Mouse (Mus musculus): ENCODE data around the gene Pglyrp1.
A peak's percentile ranks its signal among the peaks of the same experiment; 100 is the strongest.

The Pglyrp1 gene

GRCm38 (mm10) chr7:18884745-18885422, 13.8 kb downstream of the Pglyrp1 start:
- peak in 1 of 2 experiments; percentile 29 for DNase-seq (ENCODE audit: low spot score in 2 of 2)

DNA sequence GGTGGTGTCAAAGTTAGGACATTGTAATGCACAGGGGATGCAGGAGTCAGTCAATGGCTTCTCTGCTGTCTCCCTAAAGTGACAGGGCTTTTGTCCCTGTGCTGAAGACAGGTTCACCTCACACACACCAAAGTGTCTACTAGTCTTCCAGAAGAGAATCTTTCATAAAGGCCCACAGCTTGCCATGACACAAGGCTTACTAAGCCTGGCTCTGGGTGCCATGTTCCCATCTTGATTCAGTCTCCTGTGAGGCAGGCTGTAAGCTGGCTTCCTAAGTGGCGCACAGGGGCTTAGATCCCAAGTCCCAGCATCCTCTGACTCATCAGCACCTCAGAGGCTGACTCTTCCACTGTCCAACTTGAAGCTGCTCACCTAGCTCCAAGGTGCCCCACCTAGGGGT, 15.8 kb downstream of the Pglyrp1 start:
- no peak for DNase-seq (ENCODE audit: low spot score in 2 of 2)

DNA sequence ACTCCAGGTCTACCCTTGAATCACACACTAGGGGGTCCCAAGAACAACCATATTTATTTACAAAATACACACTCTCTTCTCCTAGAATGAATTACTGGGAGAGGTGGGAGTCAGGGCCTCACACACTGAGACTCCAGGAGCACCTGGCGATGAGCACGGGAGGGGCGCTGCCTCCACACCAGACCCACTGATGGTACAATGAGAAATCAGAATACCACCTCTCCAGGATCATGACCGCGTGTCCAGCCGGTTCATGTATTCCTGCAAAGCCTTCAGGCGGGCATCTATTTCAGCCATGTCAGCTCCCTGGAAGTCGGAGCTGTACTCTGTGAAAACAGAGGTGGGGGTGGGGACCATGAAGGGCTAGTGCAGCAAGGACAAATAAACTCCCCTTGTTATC, 19.7 kb downstream of the Pglyrp1 start:
- DNase-seq (ENCODE audit: low spot score in 2 of 2) = no peak

DNA sequence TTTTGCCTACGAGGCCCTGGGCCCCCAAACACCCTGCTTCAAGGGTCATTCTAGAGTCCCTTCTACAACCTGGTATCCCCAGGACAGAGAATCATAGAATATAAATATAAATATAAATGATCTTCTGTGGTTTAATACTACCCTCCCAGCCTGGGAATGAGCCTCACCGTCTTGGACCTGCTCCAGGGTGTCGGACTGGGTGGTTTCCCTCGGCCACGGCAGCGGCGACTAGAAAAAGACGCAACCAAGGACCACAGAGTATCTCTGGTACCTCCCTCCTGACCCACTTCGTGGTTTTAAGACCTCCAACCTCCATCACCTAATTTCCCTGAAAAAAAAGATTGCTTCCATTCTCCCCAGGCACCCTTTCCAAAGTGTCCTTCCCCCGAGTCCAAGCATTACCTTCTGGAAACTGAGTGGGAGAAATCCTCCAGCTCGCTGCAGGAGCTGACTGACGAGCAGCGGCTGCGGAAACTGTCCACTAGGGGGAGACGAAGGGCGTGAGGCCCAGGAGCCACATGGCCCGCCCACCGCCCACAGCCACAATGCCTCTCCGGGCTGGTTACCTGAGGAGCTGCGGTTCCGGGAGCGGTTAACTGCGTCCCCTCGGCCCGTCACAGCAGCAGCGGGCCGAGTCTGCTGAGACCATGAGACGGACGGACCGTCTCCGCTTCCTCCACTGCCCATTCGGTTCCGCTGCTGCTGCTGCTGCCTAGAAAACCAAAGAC, 20.9 kb downstream of the Pglyrp1 start:
- DNase-seq (ENCODE audit: low spot score in 2 of 2) = peak; percentile 91 to 93

DNA sequence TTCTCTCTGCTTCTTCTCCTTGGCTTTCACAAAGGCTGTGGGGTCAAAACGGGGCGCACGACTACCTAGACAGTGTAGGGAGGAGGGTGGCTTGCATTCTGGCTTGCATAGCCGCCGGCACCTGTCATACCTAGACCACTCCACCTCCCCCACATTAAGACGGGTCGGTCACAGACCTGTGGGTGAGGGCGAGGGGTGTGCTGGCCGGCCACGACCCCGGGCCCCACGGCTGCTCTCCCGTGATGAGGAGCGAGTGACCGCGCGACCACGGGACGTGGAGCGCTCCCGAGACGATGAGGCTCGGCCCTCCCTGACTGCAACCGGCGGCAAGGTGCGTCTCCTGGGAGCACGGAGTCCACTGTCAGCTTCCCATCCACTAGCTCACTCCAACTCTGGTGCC, 21.9 kb downstream of the Pglyrp1 start:
- DNase-seq (ENCODE audit: low spot score in 2 of 2) = no peak

DNA sequence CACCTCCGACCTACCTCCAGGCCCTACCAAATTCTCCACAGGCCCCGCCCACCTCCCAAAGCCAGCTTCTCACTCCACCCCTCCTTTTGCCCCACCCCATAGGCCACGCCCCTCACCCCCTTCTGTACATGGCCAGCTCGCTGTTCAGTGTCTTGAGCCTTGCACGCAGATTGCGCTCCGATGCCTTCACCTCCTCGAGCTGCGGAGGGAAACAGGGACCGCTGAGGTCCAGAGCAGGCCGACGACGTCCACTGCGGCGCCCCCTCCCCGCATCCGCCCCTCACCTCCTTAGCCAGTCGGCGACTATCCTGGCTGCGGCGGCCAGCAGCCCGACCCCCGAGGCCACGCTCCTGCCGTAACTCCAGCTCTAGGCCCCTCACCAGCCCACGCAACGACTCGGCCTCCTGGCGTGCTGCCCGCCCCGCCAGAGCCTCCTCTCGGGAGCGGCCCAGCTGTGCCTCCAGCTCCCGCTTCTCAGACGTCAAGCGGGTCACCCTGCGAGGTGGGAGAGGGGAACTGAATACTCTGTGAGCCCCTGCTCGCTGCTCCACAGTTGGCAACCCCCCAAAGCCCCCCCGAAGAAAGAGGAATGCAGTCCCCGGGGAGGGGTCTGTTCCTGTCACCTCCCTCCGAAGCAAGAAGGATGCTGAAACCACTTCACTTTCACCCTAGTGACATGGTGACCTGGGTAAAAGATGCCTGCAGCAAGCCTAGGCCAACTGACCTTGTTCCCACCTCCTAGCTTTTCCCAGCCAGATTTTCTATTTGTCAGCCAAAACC, 22.7 kb downstream of the Pglyrp1 start:
- DNase-seq (ENCODE audit: low spot score in 2 of 2) = peak; percentile 69 to 73

GRCm38 (mm10) chr7:18896536-18896935, 25.4 kb downstream of the Pglyrp1 start:
- DNase-seq (ENCODE audit: low spot score in 2 of 2) = peak; percentile 54 to 65

- DNase-seq (ENCODE audit: low spot score in 2 of 2) = no peak
Measured at GRCm38 (mm10) chr7:18900513-18900912, 29.4 kb downstream of the Pglyrp1 start.

- no peak for DNase-seq (ENCODE audit: low spot score in 2 of 2)
Measured at GRCm38 (mm10) chr7:18902486-18902885, 31.4 kb downstream of the Pglyrp1 start.

- no peak for DNase-seq (ENCODE audit: low spot score in 2 of 2)
Measured at GRCm38 (mm10) chr7:18904971-18905370, 33.8 kb downstream of the Pglyrp1 start.

DNA sequence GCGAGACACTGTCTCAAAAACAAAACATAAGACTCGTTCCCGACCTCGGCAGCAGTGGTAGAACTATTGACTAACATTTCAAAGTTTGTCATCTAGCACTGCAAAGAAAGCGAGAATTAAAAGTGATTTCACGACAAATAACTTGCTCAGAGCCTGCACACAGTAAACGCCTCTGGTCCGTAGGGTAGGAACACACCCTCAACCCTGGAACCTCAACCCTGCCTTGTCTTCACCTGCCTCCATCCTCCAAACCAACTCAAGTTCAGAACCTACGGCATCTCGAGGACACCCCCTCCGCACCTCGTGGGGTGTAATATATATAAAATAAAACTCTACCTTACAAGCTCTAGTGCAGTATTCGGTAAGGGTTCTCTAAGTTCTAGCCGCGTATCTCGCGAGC, 38.7 kb downstream of the Pglyrp1 start:
- DNase-seq (ENCODE audit: low spot score in 2 of 2) = no peak

GRCm38 (mm10) chr7:18910241-18910831, 39.2 kb downstream of the Pglyrp1 start, which contains the start of gene Ccdc61:
Ccdc61 (minus strand) TSS chr7:18910415.
- peak; percentile 97 to 98 for DNase-seq (ENCODE audit: low spot score in 2 of 2)

DNA sequence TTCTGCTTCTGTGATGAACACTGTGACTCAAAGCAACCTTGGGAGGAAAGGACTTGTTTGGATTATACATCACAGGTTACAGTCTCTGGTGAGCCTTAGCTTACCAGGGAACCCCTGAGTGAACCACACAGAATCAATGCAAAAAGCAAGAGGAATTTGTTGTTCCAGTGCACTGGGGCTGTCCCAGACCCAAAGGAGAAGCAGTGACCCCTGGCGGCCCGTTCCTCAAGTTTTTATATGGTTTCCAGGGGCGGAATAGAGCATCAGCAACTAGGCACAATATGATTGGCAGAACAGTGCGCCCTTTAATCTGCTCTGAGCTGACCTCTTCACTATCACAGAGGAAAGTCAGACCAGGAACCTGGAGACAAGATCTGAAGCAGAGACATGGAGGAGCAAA, 45.1 kb downstream of the Pglyrp1 start:
- DNase-seq (ENCODE audit: low spot score in 2 of 2) = no peak

DNA sequence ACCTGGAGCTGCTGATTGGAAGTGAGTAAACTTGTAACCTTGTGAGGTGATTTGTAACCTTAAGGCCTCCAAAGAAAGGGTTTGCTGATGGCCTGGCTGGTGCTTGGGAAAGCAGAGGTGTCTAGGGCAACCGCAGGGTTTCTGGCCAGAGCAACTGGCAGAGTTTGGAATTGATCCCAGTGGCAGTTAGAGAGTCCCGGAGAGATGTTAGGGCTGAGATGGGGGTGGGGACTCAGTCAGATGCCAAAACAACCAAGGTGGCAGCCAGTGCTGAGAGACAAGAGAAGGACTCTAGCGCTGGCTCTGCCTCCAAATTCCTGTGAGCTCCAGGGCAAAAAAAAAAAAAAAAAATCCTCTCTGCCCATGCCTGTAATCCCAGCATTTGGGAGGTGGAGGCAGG, 46.8 kb downstream of the Pglyrp1 start:
- peak; percentile 61 to 67 for DNase-seq (ENCODE audit: low spot score in 2 of 2)

DNA sequence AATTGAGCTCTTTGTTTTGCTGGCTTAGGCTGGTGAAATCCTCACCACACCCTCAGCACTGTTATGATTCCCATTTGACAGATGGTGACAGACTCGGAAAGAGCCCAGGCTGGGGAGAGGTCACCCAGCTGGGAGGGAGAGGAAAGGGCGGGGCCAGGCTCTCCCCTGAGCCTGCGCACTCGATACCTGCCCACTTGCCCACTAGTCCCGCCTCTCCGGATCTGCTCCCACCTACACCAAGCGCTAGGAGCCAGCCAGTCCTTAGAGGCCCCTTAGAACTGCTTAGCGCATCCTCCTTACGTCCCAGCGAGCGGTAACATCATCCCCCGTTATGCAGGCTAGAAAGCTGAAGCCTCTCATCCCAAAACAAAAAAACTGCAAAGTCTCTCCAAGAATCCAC, 49.9 kb downstream of the Pglyrp1 start:
- DNase-seq (ENCODE audit: low spot score in 2 of 2) = peak; percentile 83 to 90

- peak; percentile 93 to 96 for DNase-seq (ENCODE audit: low spot score in 2 of 2)
Measured at GRCm38 (mm10) chr7:18922807-18923206, 51.7 kb downstream of the Pglyrp1 start.

DNA sequence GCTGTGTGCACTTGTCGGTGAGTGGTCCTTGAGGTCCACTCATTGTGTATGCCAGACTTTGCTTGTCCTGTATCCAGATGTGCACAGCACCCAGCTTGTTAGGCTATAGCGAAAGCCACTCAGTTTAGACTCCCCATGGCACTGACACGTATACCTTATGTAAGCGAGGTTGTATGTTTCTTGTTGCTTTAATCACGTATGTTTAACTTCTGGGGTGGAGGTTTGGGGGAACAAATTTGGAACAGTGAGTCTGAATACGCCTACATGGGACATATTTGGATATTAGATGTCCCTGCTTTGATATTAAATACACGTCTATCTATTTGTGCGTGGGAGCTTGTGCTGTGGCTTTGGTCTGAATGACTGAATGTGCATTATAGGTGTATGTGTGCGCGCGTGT, 52.1 kb downstream of the Pglyrp1 start:
- DNase-seq (ENCODE audit: low spot score in 2 of 2) = no peak

DNA sequence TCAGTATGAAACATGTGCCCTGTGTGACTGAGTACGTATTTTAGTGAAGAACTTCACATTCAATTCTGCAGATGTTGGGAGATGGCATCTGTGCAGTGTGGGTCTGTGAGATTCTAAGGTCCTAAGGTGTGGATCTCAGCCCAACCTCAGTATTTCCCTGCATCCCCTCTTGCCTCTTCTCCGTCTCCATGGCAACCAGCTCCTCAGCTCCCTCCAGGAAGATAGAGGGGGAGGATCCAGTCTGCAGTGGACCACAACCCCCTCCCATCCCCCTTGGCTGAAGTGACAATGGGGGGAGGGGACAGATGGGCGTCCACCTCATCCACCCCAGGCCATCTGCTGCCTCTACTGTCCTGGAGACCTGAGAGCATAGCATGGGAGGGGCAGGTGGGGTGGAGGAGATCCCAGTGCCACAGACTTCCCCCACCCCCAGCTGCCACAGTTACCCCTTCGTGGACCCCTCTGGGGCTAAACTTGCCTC, 52.6 kb downstream of the Pglyrp1 start:
- peak; percentile 68 to 84 for DNase-seq (ENCODE audit: low spot score in 2 of 2)

GRCm38 (mm10) chr7:18924321-18924720, 53.2 kb downstream of the Pglyrp1 start:
- no peak for DNase-seq (ENCODE audit: low spot score in 2 of 2)

GRCm38 (mm10) chr7:18925162-18925938, 54.2 kb downstream of the Pglyrp1 start, which contains the start of gene Nova2:
Nova2 (plus strand) TSS chr7:18925888.
- peak; percentile 98 to 99 for DNase-seq (ENCODE audit: low spot score in 2 of 2)

Data from right cerebral cortex, postnatal 10 days (tissue).